Mouse (Mus musculus): ENCODE measurements at regions not wholly inside any gene's neighbourhood (a gene's known extent, or its start where the extent isn't known, plus 50 kb on each side); places are given as distances from the start of the nearest gene placed in this dataset.
"Not testable (repeated sequence)": the region's sequence is repeated elsewhere in the genome, so short reads cannot be mapped to it uniquely, and the experiment has no call there.

DNA sequence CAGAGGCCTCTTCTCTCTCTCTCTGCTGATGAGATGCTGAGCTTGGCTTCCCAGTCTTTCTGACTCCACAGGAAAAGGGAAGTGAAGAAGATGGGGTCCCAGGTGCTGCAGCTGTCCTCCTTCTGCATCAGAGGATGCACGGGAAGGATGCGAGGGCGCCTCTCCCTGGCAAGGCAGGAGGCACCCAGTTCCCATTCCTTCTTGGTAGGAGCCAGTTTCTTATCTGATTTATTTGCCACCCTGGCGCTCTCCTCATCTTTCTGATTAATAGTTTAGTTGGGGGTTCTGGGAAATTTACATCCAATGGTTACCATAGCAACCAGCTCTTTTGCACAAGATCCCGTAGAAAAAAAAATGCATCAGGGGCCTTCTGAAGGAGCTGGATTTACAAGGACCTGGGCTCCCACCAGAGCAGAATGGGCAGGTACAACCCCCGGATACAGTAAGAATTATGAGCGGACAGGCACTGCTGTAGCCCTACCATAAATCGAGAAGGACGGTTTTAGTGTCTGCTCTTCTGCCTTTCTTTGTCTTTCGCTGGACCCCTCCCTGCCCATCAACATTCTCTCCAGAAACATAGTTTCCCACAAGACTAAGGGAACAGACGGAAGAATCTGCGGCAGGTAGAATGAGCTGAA lies 107.2 kb upstream of the Shb start:
- Histone ChIP-seq H3K27ac (no peak overlapping the region), H3K4me2 (no peak overlapping the region), H3K36me3 (no peaks in the 10 kb centered on the region), H3K9ac (no peak overlapping the region), H3K4me3 (replicated peaks) (no peak overlapping the region), H3K4me1 (no peaks in the 10 kb centered on the region), H3K9me3 (no peaks in the 10 kb centered on the region), H3K27me3 (replicated peaks) (no peaks in the 10 kb centered on the region)
- 75% methylated on average over 12 of the region's 12 CpGs for WGBS
- no peak for ATAC-seq (ENCODE audit: insufficient read depth, low FRiP score, low read depth)

DNA sequence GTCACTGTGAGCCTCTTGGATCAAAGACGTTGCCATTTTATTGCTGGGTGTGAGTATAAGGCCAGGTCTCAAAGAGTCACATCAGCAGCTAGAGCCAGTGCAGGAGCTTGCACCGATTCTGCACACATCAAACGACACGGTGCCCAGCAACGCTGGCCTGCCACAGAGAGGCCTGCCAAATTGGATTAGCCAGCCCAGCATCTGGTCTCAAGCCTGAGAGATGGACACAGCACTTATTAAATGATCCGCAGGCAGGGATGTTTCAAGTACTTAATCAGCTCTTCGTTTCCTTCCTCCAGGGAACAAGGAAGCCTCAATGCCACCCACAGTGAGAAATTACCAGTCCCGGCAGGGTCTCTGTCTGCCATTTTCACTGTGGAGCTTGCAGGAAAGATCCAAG lies 106.1 kb upstream of the Shb start:
- Histone ChIP-seq H3K9ac (no peak overlapping the region), H3K27me3 (replicated peaks) (no peaks in the 10 kb centered on the region), H3K4me2 (no peak overlapping the region), H3K4me3 (replicated peaks) (no peak overlapping the region), H3K4me1 (no peaks in the 10 kb centered on the region), H3K9me3 (no peaks in the 10 kb centered on the region), H3K36me3 (no peaks in the 10 kb centered on the region), H3K27ac (no peak overlapping the region)
- ATAC-seq (ENCODE audit: insufficient read depth, low FRiP score, low read depth): no peak
- WGBS: 64% methylated on average over 8 of the region's 8 CpGs

DNA sequence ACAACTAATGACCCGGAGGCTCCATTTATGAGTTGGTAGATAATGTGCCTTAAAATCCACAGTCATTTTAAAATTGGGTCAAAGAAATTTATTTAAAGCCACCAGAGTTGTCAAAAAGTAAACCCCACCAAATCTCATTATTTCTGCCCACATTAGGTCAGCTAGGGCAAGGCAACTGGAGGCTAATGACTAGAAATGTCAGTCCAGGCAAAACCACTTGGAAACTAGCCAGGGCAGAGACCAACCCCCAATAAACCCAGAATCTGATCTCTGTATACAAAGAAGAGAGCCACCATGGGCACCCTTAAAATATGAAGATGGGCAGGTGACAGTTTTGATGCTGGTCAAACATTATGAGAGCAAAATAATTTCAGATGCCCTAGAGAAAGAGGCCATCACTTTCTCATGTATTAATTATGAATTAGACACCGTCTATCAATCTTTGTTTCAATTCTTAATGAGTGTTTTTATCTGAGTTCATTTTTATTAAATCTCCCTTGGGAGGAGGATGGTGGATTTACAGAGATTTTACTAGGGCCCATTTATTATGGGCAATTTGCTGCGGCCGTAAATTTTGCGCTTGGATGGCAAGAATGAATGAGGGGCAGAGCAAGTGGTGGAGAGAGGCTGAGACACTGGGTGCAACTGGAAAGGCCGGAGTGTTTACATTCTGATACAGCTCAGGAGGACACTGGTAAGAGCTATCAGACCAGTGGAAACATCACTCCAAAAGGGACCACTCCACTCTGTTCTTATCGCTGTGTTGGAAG lies 99.2 kb upstream of the Shb start:
- H3K4me1 ChIP-seq: no peaks in the 10 kb centered on the region
- no peak overlapping the region for H3K4me3 ChIP-seq (replicated peaks)
- H3K27me3 ChIP-seq (replicated peaks): no peaks in the 10 kb centered on the region
- H3K9ac ChIP-seq: no peak overlapping the region
- H3K36me3 ChIP-seq: no peaks in the 10 kb centered on the region
- 82% methylated on average over 7 of the region's 7 CpGs for whole genome bisulfite sequencing
- no peak for ATAC-seq (ENCODE audit: insufficient read depth, low FRiP score, low read depth)
- H3K27ac ChIP-seq: no peak overlapping the region
- H3K9me3 ChIP-seq: no peaks in the 10 kb centered on the region
- H3K4me2 ChIP-seq: no peak overlapping the region

DNA sequence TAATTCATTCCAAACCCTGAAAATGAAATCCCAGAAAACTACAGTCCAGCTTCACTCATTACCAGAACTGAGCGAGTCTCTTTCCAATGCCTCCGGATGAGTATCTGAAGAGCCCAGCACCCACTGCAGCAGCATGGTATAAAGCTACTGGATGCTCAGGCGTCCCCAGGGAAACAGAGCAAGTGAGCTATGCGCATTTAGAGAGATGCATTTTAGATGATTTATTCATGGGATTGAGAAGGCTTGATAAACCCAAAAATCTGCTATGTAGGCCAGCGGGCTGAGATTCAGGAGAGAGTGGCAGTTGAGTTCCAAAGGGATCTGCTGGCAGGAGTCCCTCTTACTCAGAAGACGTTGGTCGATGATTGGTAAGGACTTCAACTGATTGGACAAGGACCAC lies 93.4 kb upstream of the Shb start:
- H3K36me3 ChIP-seq: no peaks in the 10 kb centered on the region
- no peak overlapping the region for H3K9ac ChIP-seq
- no peaks in the 10 kb centered on the region for H3K9me3 ChIP-seq
- H3K4me1 ChIP-seq: no peaks in the 10 kb centered on the region
- no peak overlapping the region for H3K4me2 ChIP-seq
- H3K4me3 ChIP-seq (replicated peaks): no peak overlapping the region
- H3K27ac ChIP-seq: no peak overlapping the region
- no peaks in the 10 kb centered on the region for H3K27me3 ChIP-seq (replicated peaks)
- ATAC-seq (ENCODE audit: insufficient read depth, low FRiP score, low read depth): no peak
- WGBS: 86% methylated on average over 7 of the region's 7 CpGs

DNA sequence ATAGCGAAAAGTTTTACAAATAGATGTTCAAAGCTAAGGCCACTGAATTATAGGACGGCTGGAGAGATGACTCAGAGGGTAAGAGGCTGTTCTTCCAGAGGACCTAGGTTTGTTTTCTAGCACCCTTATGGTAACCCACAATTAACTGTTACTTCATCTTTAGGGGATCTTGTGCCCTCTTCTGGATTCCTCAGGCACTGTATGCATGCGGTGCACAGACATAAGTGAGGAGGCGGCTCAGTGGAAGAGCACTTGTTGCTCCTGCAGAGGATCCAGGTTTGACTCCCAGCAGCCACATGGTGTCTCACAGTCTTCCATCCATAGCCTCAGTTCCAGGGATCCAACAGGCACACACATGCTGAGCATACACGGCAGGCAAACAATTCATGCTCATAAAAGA lies 89.7 kb upstream of the Shb start:
- no peak overlapping the region for H3K9ac ChIP-seq
- no peaks in the 10 kb centered on the region for H3K27me3 ChIP-seq (replicated peaks)
- no peaks in the 10 kb centered on the region for H3K4me1 ChIP-seq
- H3K4me3 ChIP-seq (replicated peaks): no peak overlapping the region
- no peak for ATAC-seq (ENCODE audit: insufficient read depth, low FRiP score, low read depth)
- no peaks in the 10 kb centered on the region for H3K9me3 ChIP-seq
- H3K36me3 ChIP-seq: no peaks in the 10 kb centered on the region
- no peak overlapping the region for H3K4me2 ChIP-seq
- H3K27ac ChIP-seq: no peak overlapping the region
- 84% methylated on average over 5 of the region's 5 CpGs for WGBS

DNA sequence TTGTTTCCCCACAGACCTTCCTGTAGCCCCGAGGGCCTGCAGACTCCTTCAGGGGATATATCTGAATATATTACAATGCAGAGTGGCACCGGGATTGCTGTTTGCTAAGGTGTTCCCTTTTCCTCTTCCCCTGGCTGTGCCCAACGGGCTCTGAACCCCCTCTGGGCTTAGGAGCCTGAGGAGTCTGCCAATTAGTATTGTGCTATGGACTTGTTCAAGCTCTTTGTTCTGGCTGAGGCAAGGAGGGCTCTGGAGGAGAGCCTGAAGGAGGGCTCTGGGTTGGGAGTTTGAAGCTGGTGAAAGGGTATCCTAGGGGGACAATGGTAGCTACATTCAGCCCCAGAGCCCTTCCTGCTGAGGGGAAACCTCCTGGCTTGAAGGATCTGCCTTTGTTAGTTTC lies 84.9 kb upstream of the Shb start:
- Histone ChIP-seq H3K9ac (no peak overlapping the region), H3K4me1 (no peaks in the 10 kb centered on the region), H3K27ac (no peak overlapping the region), H3K27me3 (replicated peaks) (no peaks in the 10 kb centered on the region), H3K4me2 (no peak overlapping the region), H3K36me3 (no peaks in the 10 kb centered on the region), H3K4me3 (replicated peaks) (no peak overlapping the region), H3K9me3 (no peaks in the 10 kb centered on the region)
- ATAC-seq (ENCODE audit: insufficient read depth, low FRiP score, low read depth): no peak
- 51% methylated on average over 3 of the region's 3 CpGs for WGBS

DNA sequence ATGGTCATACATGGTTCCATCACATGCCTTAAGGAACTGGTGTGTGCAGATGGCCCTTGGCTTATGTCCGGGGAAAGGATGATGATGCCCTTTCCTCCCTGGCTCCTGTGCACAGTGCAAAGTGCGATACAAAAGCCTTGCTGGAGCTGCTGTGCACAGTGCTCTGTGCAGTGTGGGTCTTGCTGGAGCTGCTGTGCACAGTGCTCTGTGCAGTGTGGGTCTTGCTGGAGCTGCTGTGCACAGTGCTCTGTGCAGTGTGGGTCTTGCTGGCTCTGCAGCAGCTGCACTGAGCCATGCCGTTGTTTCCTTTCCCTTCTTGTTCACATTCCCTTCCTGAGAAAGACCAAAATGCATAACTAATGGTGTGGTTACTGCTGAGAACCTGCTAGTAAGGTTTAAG lies 81.2 kb upstream of the Shb start:
- not testable (repeated sequence) for H3K4me3 ChIP-seq (replicated peaks); H3K4me2 ChIP-seq; H3K36me3 ChIP-seq; H3K9ac ChIP-seq; H3K9me3 ChIP-seq; H3K4me1 ChIP-seq; H3K27ac ChIP-seq; H3K27me3 ChIP-seq (replicated peaks); ATAC-seq (ENCODE audit: insufficient read depth, low FRiP score, low read depth)
- WGBS: 63% methylated on average over 3 of the region's 3 CpGs

GRCm38 (mm10) chr4:45612132-45612531 lies 79.9 kb upstream of the Shb start:
- Histone ChIP-seq H3K9ac (no peak overlapping the region), H3K36me3 (no peaks in the 10 kb centered on the region), H3K4me3 (replicated peaks) (no peak overlapping the region), H3K27ac (no peak overlapping the region), H3K9me3 (no peaks in the 10 kb centered on the region), H3K4me2 (no peak overlapping the region), H3K4me1 (no peaks in the 10 kb centered on the region), H3K27me3 (replicated peaks) (no peaks in the 10 kb centered on the region)
- 29% methylated on average over 5 of the region's 5 CpGs for WGBS
- peak; percentile 14; the same call in 1 of the 2 replicates for ATAC-seq (ENCODE audit: insufficient read depth, low FRiP score, low read depth)

DNA sequence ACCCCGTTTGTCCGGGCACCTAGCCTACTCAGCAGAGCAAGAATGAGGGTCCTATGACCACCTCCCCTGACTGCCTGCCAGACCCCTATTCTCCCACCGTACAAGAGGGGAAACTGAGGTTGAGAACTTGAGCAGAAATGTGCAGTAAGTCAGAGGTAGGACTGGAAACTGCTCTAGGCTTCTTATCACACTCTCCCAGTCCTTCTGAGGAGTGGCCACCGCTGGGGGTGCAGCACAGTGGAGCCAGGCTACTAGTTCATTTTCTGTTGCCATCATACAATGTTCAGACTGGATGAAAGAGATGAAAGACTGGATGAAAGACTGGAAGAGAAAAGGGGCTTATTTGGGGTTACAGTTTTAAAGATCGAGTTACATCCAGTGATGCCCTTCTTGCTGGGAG lies 78.7 kb upstream of the Shb start:
- H3K4me3 ChIP-seq (replicated peaks): no peak overlapping the region
- H3K27ac ChIP-seq: no peak overlapping the region
- H3K36me3 ChIP-seq: no peaks in the 10 kb centered on the region
- ATAC-seq (ENCODE audit: insufficient read depth, low FRiP score, low read depth): no peak
- H3K27me3 ChIP-seq (replicated peaks): no peaks in the 10 kb centered on the region
- no peak overlapping the region for H3K4me2 ChIP-seq
- no peaks in the 10 kb centered on the region for H3K4me1 ChIP-seq
- WGBS: 91% methylated on average over 5 of the region's 5 CpGs
- no peaks in the 10 kb centered on the region for H3K9me3 ChIP-seq
- H3K9ac ChIP-seq: no peak overlapping the region

- Histone ChIP-seq H3K27ac (no peak overlapping the region), H3K27me3 (replicated peaks) (no peaks in the 10 kb centered on the region), H3K4me1 (no peaks in the 10 kb centered on the region), H3K36me3 (no peaks in the 10 kb centered on the region), H3K9ac (no peak overlapping the region), H3K4me2 (no peak overlapping the region), H3K4me3 (replicated peaks) (no peak overlapping the region), H3K9me3 (no peaks in the 10 kb centered on the region)
- WGBS: 44% methylated on average over 7 of the region's 7 CpGs
- no peak for ATAC-seq (ENCODE audit: insufficient read depth, low FRiP score, low read depth)
Measured at GRCm38 (mm10) chr4:45606578-45606977, 74.3 kb upstream of the Shb start.

- no peak overlapping the region for H3K4me3 ChIP-seq (replicated peaks)
- no peaks in the 10 kb centered on the region for H3K9me3 ChIP-seq
- H3K4me2 ChIP-seq: no peak overlapping the region
- H3K27me3 ChIP-seq (replicated peaks): no peaks in the 10 kb centered on the region
- H3K36me3 ChIP-seq: no peaks in the 10 kb centered on the region
- WGBS: 73% methylated on average over 4 of the region's 4 CpGs
- H3K9ac ChIP-seq: no peak overlapping the region
- no peak overlapping the region for H3K27ac ChIP-seq
- ATAC-seq (ENCODE audit: insufficient read depth, low FRiP score, low read depth): no peak
- H3K4me1 ChIP-seq: no peaks in the 10 kb centered on the region
Measured at GRCm38 (mm10) chr4:45605681-45606080, 73.4 kb upstream of the Shb start.

DNA sequence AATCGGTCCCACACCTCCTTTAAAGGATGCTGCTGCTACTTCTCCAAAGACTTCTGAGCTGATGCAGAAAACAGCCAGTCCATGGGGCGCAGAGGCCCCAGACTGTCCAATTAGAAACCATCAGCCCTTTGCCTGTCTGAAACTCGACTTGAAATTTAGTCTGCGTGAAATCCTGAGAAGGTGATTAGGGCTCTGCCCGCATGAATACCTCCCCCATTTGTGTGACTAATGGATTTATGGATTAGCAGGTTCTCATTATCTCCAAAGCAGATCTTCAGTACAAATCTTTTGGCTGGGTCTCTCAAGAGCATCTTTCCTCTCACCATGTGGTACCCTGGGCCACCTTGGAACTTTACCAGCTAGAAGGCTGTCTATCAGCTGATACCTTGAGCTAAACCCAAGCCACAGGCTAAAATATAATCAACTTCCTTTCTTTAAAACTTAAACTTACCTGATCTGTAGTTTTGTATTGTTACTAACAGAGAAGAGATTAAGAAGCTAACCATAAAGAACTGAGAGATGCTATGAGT lies 72.1 kb upstream of the Shb start:
- H3K4me3 ChIP-seq (replicated peaks): no peak overlapping the region
- H3K9ac ChIP-seq: no peak overlapping the region
- H3K27me3 ChIP-seq (replicated peaks): no peaks in the 10 kb centered on the region
- no peak for ATAC-seq (ENCODE audit: insufficient read depth, low FRiP score, low read depth)
- H3K4me2 ChIP-seq: no peak overlapping the region
- H3K9me3 ChIP-seq: no peaks in the 10 kb centered on the region
- H3K4me1 ChIP-seq: no peaks in the 10 kb centered on the region
- WGBS: 77% methylated on average over 5 of the region's 5 CpGs
- no peak overlapping the region for H3K27ac ChIP-seq
- H3K36me3 ChIP-seq: no peaks in the 10 kb centered on the region

Measured in stomach, embryonic 15.5 days (tissue).